Mouse (Mus musculus) CH12.LX (cell line): ENCODE data around the gene Slc35c2.

Experiments
- CTCF ChIP-seq, 2 experiments: IDR thresholded peaks in 1 of 2; conservative IDR thresholded peaks in 1 of 2; 2 replicates each; pipeline ENCODE4 v1.5.1; 2011 to 2012; ENCODE audit warnings: low read depth in 2 of 2, low read length in 2 of 2, improper control_type of control experiment in 1 of 2, inconsistent platforms in 1 of 2, mild to moderate bottlenecking in 1 of 2, moderate library complexity in 1 of 2
- E2F4 ChIP-seq: IDR thresholded peaks from 2 replicates; pipeline ENCODE4 v1.6.1; 2011; ENCODE audit warnings: low read depth, low read length, improper control_type of control experiment; ENCODE audit not compliant: insufficient replicate concordance
- MAFK ChIP-seq: IDR thresholded peaks from 2 replicates; pipeline ENCODE4 v1.6.1; 2011; ENCODE audit warnings: low read length, improper control_type of control experiment; ENCODE audit not compliant: insufficient replicate concordance
- POLR2AphosphoS2 ChIP-seq: IDR thresholded peaks from 2 replicates; pipeline ENCODE4 v1.6.1; 2011; ENCODE audit warnings: low read depth, low read length, improper control_type of control experiment
- TCF12 ChIP-seq: IDR thresholded peaks from 2 replicates; pipeline ENCODE4 v1.6.1; 2014; ENCODE audit warnings: low read depth, mild to moderate bottlenecking, inconsistent platforms, low read length, improper control_type of control experiment
- USF2 ChIP-seq: conservative IDR thresholded peaks from 2 replicates; pipeline ENCODE4 v1.6.1; 2011; ENCODE audit warnings: low read depth, low read length, improper control_type of control experiment
- ZKSCAN1 ChIP-seq: IDR thresholded peaks from 2 replicates; pipeline ENCODE4 v1.6.1; 2012; ENCODE audit warnings: low read depth, inconsistent platforms, low read length, improper control_type of control experiment, borderline replicate concordance

DNA sequence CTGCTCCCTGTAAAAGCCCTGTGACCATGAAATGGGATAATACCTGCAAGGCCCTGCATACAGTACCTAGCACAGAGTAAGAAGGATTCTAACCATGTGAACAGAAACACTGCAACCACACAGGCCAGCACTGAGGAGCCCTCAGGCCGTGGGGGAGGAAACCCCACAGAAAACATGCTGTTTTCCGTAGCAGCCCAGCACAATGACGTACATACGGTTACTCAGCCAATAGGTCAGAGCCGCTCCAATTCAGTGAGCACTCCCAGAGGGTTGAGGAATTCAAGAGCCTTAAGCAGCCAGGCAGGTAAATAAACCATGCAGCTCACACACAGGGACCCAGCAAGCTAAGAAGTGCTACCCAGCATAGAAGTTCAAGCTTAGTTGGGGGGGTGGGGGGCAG is 36.3 kb upstream of the Slc35c2 start:
- no peak for TF ChIP-seq MAFK
- no peak for TF ChIP-seq CTCF (conservative IDR thresholded peaks at IDR 0.05 in 1 of 2, IDR thresholded peaks at IDR 0.05 in 1 of 2; ENCODE audit: low read depth in 2 of 2, low read length in 2 of 2)
- no peak for TF ChIP-seq ZKSCAN1
- TF ChIP-seq TCF12: no peak
- TF ChIP-seq POLR2AphosphoS2: no peak
- TF ChIP-seq USF2: no peak
- TF ChIP-seq E2F4: no peak
